Mouse (Mus musculus): ENCODE data around the gene Cd86. TPM values are rescaled to one million over a fixed set of nuclear protein-coding genes. Genes with fewer than 3 reads are reported as not detected.

Gene Cd86
- polyA plus RNA-seq, 1 experiment from 2014 or later = 1.4 TPM

- Histone ChIP-seq H3K4me2 (no peak overlapping the region), H3K9ac (no peak overlapping the region), H3K27me3 (no peaks in the 10 kb centered on the region), H3K27ac (no peak overlapping the region), H3K4me3 (no peak overlapping the region), H3K9me3 (no peaks in the 10 kb centered on the region), H3K4me1 (no peaks in the 10 kb centered on the region), H3K36me3 (no peaks in the 10 kb centered on the region)
- ATAC-seq (ENCODE audit: insufficient number of reproducible peaks, insufficient read depth, low FRiP score, low TSS enrichment, low read depth) = no peak
- 88% methylated on average over 8 of the region's 8 CpGs for WGBS
Observed at GRCm38 (mm10) chr16:36632229-36632628, 33.7 kb downstream of the Cd86 start.

GRCm38 (mm10) chr16:36631607-36632006 is 34.3 kb downstream of the Cd86 start:
- Histone ChIP-seq H3K4me1 (no peaks in the 10 kb centered on the region), H3K9me3 (no peaks in the 10 kb centered on the region), H3K4me3 (no peak overlapping the region), H3K27me3 (no peaks in the 10 kb centered on the region), H3K9ac (no peak overlapping the region), H3K36me3 (no peaks in the 10 kb centered on the region), H3K4me2 (no peak overlapping the region), H3K27ac (no peak overlapping the region)
- ATAC-seq (ENCODE audit: insufficient number of reproducible peaks, insufficient read depth, low FRiP score, low TSS enrichment, low read depth) = no peak
- WGBS = 85% methylated on average over 5 of the region's 5 CpGs

DNA sequence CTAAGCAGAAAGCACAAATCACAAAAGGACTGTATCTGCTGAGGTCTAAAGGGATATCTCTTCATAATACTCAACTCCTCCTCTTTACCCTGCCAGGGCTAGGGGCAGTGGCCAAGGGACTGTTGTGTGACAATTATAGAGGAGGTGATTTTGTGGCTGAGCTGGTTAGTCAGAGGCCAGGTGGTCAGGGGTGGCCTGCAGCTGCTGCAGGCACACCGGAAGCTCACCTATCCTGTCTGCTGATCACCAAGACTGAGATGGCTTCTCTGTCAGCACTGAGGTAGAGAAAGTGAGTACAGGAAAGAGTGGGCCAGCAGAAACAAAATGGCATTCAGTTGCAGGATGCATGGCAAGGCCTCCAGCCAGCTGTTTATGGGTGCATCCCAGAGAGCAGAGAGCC is 38.1 kb downstream of the Cd86 start:
- ATAC-seq (ENCODE audit: insufficient number of reproducible peaks, insufficient read depth, low FRiP score, low TSS enrichment, low read depth) = no peak
- Histone ChIP-seq H3K36me3 (no peaks in the 10 kb centered on the region), H3K9me3 (no peaks in the 10 kb centered on the region), H3K27ac (no peak overlapping the region), H3K4me1 (no peaks in the 10 kb centered on the region), H3K27me3 (no peaks in the 10 kb centered on the region), H3K9ac (no peak overlapping the region), H3K4me2 (no peak overlapping the region), H3K4me3 (no peak overlapping the region)
- WGBS = 91% methylated on average over 1 of the region's 1 CpGs

GRCm38 (mm10) chr16:36626567-36627197 is 39.2 kb downstream of the Cd86 start:
- Histone ChIP-seq H3K4me2 (no peak overlapping the region), H3K27ac (no peak overlapping the region), H3K27me3 (no peaks in the 10 kb centered on the region), H3K36me3 (no peaks in the 10 kb centered on the region), H3K9ac (no peak overlapping the region), H3K4me1 (no peaks in the 10 kb centered on the region), H3K4me3 (no peak overlapping the region), H3K9me3 (no peaks in the 10 kb centered on the region)
- no peak for ATAC-seq (ENCODE audit: insufficient number of reproducible peaks, insufficient read depth, low FRiP score, low TSS enrichment, low read depth)
- 86% methylated on average over 5 of the region's 5 CpGs for WGBS

- Histone ChIP-seq H3K4me2 (no peak overlapping the region), H3K36me3 (no peaks in the 10 kb centered on the region), H3K27me3 (no peaks in the 10 kb centered on the region), H3K9me3 (no peaks in the 10 kb centered on the region), H3K9ac (no peak overlapping the region), H3K4me3 (no peak overlapping the region), H3K27ac (no peak overlapping the region), H3K4me1 (no peaks in the 10 kb centered on the region)
- 91% methylated on average over 1 of the region's 1 CpGs for WGBS
- ATAC-seq (ENCODE audit: insufficient number of reproducible peaks, insufficient read depth, low FRiP score, low TSS enrichment, low read depth) = no peak
Observed at GRCm38 (mm10) chr16:36625909-36626308, 40.0 kb downstream of the Cd86 start.

GRCm38 (mm10) chr16:36622320-36622719 is 43.6 kb downstream of the Cd86 start:
- WGBS = 78% methylated on average over 3 of the region's 3 CpGs

GRCm38 (mm10) chr16:36621108-36621507 is 44.8 kb downstream of the Cd86 start:
- no peak overlapping the region for H3K4me2 ChIP-seq
- no peaks in the 10 kb centered on the region for H3K36me3 ChIP-seq
- H3K27ac ChIP-seq = no peak overlapping the region
- H3K9me3 ChIP-seq = no peaks in the 10 kb centered on the region
- no peaks in the 10 kb centered on the region for H3K27me3 ChIP-seq
- 71% methylated on average over 3 of the region's 3 CpGs for WGBS
- no peak overlapping the region for H3K4me3 ChIP-seq
- no peak for ATAC-seq (ENCODE audit: insufficient number of reproducible peaks, insufficient read depth, low FRiP score, low TSS enrichment, low read depth)
- H3K9ac ChIP-seq = no peak overlapping the region
- no peaks in the 10 kb centered on the region for H3K4me1 ChIP-seq

More at GRCm38 (mm10) chr16:36622320-36622719, 43.6 kb downstream of the Cd86 start:
- H3K27ac ChIP-seq = no peak overlapping the region
- H3K4me3 ChIP-seq = no peak overlapping the region
- H3K9ac ChIP-seq = no peak overlapping the region
- no peaks in the 10 kb centered on the region for H3K9me3 ChIP-seq
- no peaks in the 10 kb centered on the region for H3K27me3 ChIP-seq
- H3K4me1 ChIP-seq = no peaks in the 10 kb centered on the region
- H3K4me2 ChIP-seq = no peak overlapping the region
- no peaks in the 10 kb centered on the region for H3K36me3 ChIP-seq
- ATAC-seq (ENCODE audit: insufficient number of reproducible peaks, insufficient read depth, low FRiP score, low TSS enrichment, low read depth) = no peak

DNA sequence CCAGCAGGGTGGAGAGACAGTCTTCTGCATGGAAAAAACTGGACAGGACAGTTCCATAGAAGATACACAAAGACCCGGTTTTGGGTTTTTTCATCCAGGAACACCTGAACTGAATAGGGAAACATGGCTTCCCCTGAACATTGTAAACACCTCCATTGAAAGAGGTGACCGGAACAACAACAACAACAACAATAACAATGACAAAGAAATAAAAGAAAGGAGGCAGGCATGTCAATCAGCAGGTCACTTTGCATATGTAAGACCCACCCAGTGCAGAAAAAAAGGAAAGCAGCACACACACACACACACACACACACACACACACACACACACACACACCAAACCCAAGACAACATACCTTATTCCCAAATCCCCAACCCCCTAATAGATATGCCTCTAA is 52.2 kb downstream of the Cd86 start:
- Histone ChIP-seq H3K27me3 (no peaks in the 10 kb centered on the region), H3K4me3 (no peak overlapping the region), H3K36me3 (no peaks in the 10 kb centered on the region), H3K27ac (no peak overlapping the region), H3K9me3 (no peaks in the 10 kb centered on the region), H3K4me1 (no peaks in the 10 kb centered on the region), H3K9ac (no peak overlapping the region), H3K4me2 (no peak overlapping the region)
- no peak for ATAC-seq (ENCODE audit: insufficient number of reproducible peaks, insufficient read depth, low FRiP score, low TSS enrichment, low read depth)
- 80% methylated on average over 2 of the region's 2 CpGs for WGBS

DNA sequence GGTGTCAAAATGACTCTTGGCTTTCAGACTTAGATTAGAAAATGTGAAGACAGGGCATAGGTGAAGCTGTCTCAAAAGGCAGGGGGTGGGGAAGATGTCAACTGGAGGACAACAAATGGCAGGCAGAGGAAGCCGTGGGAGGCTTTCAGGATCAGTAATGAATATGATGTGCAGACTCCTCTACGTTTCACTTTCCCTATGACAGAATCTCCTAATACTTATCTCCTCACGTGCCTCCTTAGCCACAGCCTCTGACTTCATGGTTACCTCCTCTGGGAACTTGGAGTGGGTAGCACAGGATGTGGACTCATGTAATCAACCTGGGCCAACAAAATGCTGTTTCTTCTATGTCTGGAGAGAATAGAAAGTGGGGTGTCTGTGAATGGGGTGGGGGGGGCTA is 63.2 kb downstream of the Cd86 start:
- Histone ChIP-seq H3K4me2 (no peak overlapping the region), H3K27ac (no peak overlapping the region), H3K9ac (no peak overlapping the region), H3K4me3 (no peak overlapping the region), H3K36me3 (no peaks in the 10 kb centered on the region), H3K27me3 (no peaks in the 10 kb centered on the region), H3K9me3 (no peaks in the 10 kb centered on the region), H3K4me1 (no peaks in the 10 kb centered on the region)
- WGBS = 77% methylated on average over 3 of the region's 3 CpGs
- no peak for ATAC-seq (ENCODE audit: insufficient number of reproducible peaks, insufficient read depth, low FRiP score, low TSS enrichment, low read depth)

DNA sequence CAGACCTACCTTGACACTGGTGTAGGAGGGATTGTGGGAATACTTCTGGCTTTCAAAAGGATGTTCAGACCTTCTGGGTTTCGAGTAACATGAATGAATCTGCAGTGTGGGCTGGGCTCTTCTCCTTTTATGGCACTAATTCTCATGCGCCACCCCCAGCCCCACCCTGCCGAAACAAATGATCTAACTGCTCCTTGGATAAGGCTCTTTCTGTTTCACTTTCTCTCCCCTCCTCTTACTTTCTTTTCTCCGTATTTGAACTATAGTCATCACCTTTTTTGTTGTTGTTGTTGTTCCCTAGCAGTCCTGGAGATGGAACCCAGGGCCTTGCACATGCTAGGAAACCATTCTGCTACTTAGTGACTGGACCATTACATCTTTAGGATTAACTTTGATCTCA is 67.6 kb downstream of the Cd86 start:
- no peak for ATAC-seq (ENCODE audit: insufficient number of reproducible peaks, insufficient read depth, low FRiP score, low TSS enrichment, low read depth)
- Histone ChIP-seq H3K4me3 (no peak overlapping the region), H3K9me3 (no peaks in the 10 kb centered on the region), H3K27ac (no peak overlapping the region), H3K4me2 (no peak overlapping the region), H3K36me3 (no peaks in the 10 kb centered on the region), H3K27me3 (no peaks in the 10 kb centered on the region), H3K4me1 (no peaks in the 10 kb centered on the region), H3K9ac (no peak overlapping the region)
- WGBS = 77% methylated on average over 4 of the region's 4 CpGs

- no peaks in the 10 kb centered on the region for H3K4me1 ChIP-seq
- no peak overlapping the region for H3K27ac ChIP-seq
- ATAC-seq (ENCODE audit: insufficient number of reproducible peaks, insufficient read depth, low FRiP score, low TSS enrichment, low read depth) = no peak
Observed at GRCm38 (mm10) chr16:36596671-36597410, 69.0 kb downstream of the Cd86 start.

DNA sequence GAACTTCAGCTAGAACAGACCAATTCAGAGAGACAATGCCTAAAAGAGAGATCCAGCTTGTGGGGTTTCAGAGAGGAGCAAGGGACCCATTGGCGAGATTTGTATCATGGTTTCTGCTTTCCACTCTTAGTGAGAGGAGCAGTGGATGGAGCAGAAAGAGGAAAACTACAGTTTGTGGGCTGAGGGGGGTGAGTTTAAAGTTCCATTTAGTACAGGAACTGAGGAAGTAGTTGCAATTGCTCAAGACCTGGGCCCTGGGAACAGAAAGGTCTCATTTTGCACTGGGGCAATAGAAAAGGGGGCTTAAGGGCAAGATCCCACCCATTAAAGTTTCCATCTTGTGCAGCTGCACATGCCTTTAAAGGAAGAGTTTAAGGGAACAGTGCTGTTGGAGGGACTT is 76.0 kb downstream of the Cd86 start:
- Histone ChIP-seq H3K4me3 (no peak overlapping the region), H3K9me3 (no peaks in the 10 kb centered on the region), H3K9ac (no peak overlapping the region), H3K4me2 (no peak overlapping the region), H3K27me3 (no peaks in the 10 kb centered on the region), H3K4me1 (no peaks in the 10 kb centered on the region), H3K27ac (no peak overlapping the region), H3K36me3 (no peaks in the 10 kb centered on the region)
- no peak for ATAC-seq (ENCODE audit: insufficient number of reproducible peaks, insufficient read depth, low FRiP score, low TSS enrichment, low read depth)
- WGBS = 71% methylated on average over 1 of the region's 1 CpGs

More at GRCm38 (mm10) chr16:36596671-36597410, 69.0 kb downstream of the Cd86 start:
- Histone ChIP-seq H3K36me3 (no peaks in the 10 kb centered on the region), H3K4me2 (no peak overlapping the region), H3K9me3 (no peaks in the 10 kb centered on the region), H3K4me3 (no peak overlapping the region), H3K27me3 (no peaks in the 10 kb centered on the region), H3K9ac (no peak overlapping the region)
- 78% methylated on average over 10 of the region's 10 CpGs for WGBS
